Mouse (Mus musculus): ENCODE data around the gene Scn4a. TPM values are rescaled to one million over a fixed set of nuclear protein-coding genes. Genes with fewer than 3 reads are reported as not detected.

The Scn4a gene
- polyA plus RNA-seq, 1 experiment, result 0.92 TPM

DNA sequence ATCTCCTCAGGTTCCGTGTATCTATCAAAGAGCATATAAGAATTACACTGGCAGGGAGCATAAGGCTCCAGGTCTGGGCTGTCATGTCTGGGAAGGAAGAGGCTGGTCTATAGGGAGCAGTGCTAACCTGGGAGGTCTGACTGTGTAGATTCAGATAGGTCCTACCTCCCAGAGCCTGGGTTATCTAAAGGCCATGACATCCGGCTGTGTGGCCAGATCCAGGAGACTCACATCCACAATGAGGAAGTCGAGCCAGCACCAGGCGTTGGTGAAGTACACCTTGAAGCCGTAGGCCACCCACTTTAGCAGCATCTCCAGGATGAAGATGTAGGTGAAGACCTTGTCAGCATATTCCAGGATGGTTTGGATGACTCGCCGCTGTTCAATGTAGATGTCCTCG is 26.6 kb downstream of the Scn4a start:
- Histone ChIP-seq H3K4me1 (replicated peaks; ENCODE audit: control insufficient read depth, insufficient read depth, low read length) (peaks cover 7% of the 10 kb centered on the region; the same call in 1 of the 2 replicates), H3K27ac (ENCODE audit: control insufficient read depth, insufficient read depth, low read length) (no peak overlapping the region), H3K4me3 (ENCODE audit: control insufficient read depth, insufficient read depth, low read length) (no peak overlapping the region), H3K36me3 (ENCODE audit: control insufficient read depth, insufficient read depth, low read length) (no peaks in the 10 kb centered on the region), H3K27me3 (ENCODE audit: control insufficient read depth, insufficient read depth, low read length) (no peaks in the 10 kb centered on the region)
- DNase-seq, result no peak
- TF ChIP-seq CTCF (IDR thresholded peaks at IDR 0.05; ENCODE audit: borderline replicate concordance, control insufficient read depth, extremely low read depth, insufficient read depth, low read length, poor library complexity) (no peak), POLR2A (IDR thresholded peaks at IDR 0.05; ENCODE audit: control insufficient read depth, extremely low read depth, insufficient read depth, low read length, poor library complexity) (no peak)
- 80% methylated on average over 8 of the region's 8 CpGs for WGBS

DNA sequence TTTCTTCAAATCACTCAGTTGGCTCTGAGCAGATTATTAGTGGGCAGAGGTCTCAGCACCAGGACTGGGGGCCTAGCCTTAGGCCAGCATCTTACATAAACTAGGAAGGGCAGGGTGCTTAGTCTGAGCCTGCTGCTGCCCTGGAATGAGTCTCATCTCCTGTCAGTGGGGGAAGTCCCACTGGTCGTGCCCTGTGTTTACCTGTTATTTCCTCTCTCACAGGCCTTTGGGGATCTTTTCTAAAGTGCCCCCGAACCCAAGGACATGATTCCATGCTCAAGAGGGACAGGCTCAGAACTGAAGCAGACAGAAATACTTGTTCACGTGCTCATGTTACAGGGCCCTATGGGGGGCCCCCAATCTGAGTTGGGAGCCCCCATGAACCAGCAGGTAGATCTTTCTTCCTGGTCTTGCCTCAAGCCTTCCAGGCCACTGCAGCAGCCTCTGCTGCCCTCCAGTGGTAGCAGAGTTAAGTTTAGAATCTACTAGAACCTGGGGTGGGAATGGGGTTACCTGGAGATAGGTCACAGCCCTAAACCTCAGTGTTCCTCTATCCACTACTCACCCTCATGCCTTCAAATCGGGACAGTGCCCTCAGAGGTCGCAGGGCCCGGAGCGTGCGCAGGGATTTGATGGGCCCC is 27.4 kb downstream of the Scn4a start:
- H3K27ac ChIP-seq (ENCODE audit: control insufficient read depth, insufficient read depth, low read length), result no peak overlapping the region
- 70% methylated on average over 8 of the region's 8 CpGs for WGBS
- peak; percentile 61; the same call in 1 of the 2 replicates for TF ChIP-seq CTCF (IDR thresholded peaks at IDR 0.05; ENCODE audit: borderline replicate concordance, control insufficient read depth, extremely low read depth, insufficient read depth, low read length, poor library complexity)
- no peak for TF ChIP-seq POLR2A (IDR thresholded peaks at IDR 0.05; ENCODE audit: control insufficient read depth, extremely low read depth, insufficient read depth, low read length, poor library complexity)

DNA sequence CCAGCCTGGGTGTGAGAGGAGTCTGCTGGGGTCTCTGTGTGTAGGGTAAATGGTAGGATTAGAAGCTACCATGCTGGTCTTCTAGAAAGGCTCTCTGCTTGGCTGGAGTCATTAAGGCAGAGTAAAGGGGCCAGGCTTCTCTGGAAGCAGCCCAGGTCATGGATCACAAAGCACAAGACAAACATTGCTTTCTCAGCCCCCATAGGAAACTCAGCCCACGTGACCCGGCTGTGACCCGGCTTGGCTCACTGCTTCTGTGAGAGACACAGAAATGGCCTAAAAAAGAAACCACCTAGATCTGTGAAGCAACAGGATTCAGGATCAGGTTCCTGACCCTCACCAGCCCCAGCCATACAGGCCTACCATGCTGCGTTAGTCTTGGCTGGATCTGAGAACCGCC is 28.2 kb downstream of the Scn4a start:
- Histone ChIP-seq H3K4me3 (ENCODE audit: control insufficient read depth, insufficient read depth, low read length) (no peak overlapping the region), H3K4me1 (replicated peaks; ENCODE audit: control insufficient read depth, insufficient read depth, low read length) (peaks cover 9% of the 10 kb centered on the region), H3K27ac (ENCODE audit: control insufficient read depth, insufficient read depth, low read length) (no peak overlapping the region), H3K36me3 (ENCODE audit: control insufficient read depth, insufficient read depth, low read length) (no peaks in the 10 kb centered on the region), H3K27me3 (ENCODE audit: control insufficient read depth, insufficient read depth, low read length) (no peaks in the 10 kb centered on the region)
- TF ChIP-seq CTCF (IDR thresholded peaks at IDR 0.05; ENCODE audit: borderline replicate concordance, control insufficient read depth, extremely low read depth, insufficient read depth, low read length, poor library complexity) (no peak), POLR2A (IDR thresholded peaks at IDR 0.05; ENCODE audit: control insufficient read depth, extremely low read depth, insufficient read depth, low read length, poor library complexity) (no peak)
- no peak for DNase-seq
- 88% methylated on average over 5 of the region's 5 CpGs for WGBS

More for the DNA sequence above, 27.4 kb downstream of the Scn4a start:
- Histone ChIP-seq H3K36me3 (ENCODE audit: control insufficient read depth, insufficient read depth, low read length) (no peaks in the 10 kb centered on the region), H3K27me3 (ENCODE audit: control insufficient read depth, insufficient read depth, low read length) (no peaks in the 10 kb centered on the region), H3K4me3 (ENCODE audit: control insufficient read depth, insufficient read depth, low read length) (no peak overlapping the region), H3K4me1 (replicated peaks; ENCODE audit: control insufficient read depth, insufficient read depth, low read length) (peaks cover 7% of the 10 kb centered on the region; the same call in 1 of the 2 replicates)
- peak; percentile 84 for DNase-seq

DNA sequence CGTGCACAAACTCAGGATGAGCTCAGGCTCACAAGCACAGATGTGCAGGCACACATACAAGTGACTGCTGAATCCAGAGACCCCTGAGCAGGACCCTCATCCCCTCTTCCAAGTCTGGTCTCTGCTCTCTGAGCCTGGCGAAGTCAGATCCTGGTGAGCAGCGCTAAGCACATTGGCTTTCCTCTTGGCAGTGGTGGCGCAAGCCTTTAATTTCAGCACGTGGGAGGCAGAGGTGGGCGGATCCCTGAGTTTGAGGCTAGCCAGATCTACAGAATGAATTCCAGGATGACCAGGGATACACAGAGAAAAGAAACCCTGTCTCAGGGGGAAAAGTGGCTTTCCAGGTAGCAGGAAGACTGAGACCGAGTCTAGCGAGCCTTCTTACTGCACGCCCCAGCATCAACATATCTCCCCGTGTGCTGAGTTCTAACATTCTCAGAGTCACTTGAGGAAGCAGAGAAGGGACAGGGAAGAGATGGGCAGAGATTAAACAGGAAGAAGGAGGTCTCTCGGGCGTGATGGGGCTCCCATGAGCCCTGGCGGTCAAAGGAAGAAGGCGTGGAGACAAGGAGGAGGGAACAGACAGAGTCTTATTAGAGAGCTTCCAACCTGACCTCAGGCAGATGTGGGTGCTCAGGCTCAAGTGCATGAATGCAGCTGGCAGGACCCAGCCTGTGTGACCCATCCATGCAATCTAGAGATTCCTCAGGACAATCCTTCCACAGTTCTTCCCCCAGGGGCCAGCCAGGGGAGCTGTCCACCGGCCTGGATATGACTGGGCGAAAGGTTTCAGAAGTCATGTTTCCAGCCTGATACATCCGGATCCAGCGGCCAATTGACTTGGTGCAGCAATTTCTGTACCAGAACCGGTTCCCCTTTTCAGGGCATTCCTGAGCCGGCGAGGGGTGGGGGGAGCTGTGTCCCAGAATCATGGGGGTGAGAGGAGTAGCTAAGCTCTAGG is 34.4 kb downstream of the Scn4a start:
- no peaks in the 10 kb centered on the region for H3K27me3 ChIP-seq (ENCODE audit: control insufficient read depth, insufficient read depth, low read length)
- TF ChIP-seq POLR2A (IDR thresholded peaks at IDR 0.05; ENCODE audit: control insufficient read depth, extremely low read depth, insufficient read depth, low read length, poor library complexity), result no peak
- 0 out of 2 replicates have a peak, but pooled peaks have one; percentile 26 for TF ChIP-seq CTCF (IDR thresholded peaks at IDR 0.05; ENCODE audit: borderline replicate concordance, control insufficient read depth, extremely low read depth, insufficient read depth, low read length, poor library complexity)
- WGBS, result 60% methylated on average over 21 of the region's 21 CpGs
- peak overlapping the region; percentile 95 for H3K27ac ChIP-seq (ENCODE audit: control insufficient read depth, insufficient read depth, low read length)
- H3K4me3 ChIP-seq (ENCODE audit: control insufficient read depth, insufficient read depth, low read length), result no peak overlapping the region
- H3K36me3 ChIP-seq (ENCODE audit: control insufficient read depth, insufficient read depth, low read length), result no peaks in the 10 kb centered on the region
- no peak for DNase-seq
- H3K4me1 ChIP-seq (replicated peaks; ENCODE audit: control insufficient read depth, insufficient read depth, low read length), result peaks cover 47% of the 10 kb centered on the region

DNA sequence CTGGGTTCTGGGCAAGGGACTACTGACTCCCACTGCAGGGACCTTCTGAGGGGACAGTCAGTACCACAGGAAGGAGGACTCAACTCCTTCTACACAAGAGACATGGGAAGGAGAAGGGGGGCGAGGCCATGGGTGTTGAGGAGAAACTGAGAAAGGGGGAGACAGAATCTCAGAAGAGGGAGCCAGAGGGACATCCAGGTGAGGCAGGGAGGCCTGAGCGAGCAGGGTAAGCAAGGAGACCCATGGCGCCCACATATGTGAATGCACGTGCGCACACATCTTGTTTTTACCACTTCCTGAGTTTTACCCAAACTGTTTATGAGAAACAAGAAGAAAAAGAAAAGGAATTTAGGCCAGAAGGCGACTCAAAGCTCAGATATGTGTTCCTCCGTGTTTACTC is 35.3 kb downstream of the Scn4a start:
- Histone ChIP-seq H3K27me3 (ENCODE audit: control insufficient read depth, insufficient read depth, low read length) (no peaks in the 10 kb centered on the region), H3K4me3 (ENCODE audit: control insufficient read depth, insufficient read depth, low read length) (no peak overlapping the region), H3K27ac (ENCODE audit: control insufficient read depth, insufficient read depth, low read length) (peak overlapping the region; percentile 95), H3K36me3 (ENCODE audit: control insufficient read depth, insufficient read depth, low read length) (no peaks in the 10 kb centered on the region), H3K4me1 (replicated peaks; ENCODE audit: control insufficient read depth, insufficient read depth, low read length) (peaks cover 54% of the 10 kb centered on the region)
- DNase-seq, result peak; percentile 57
- no peak; the same call in 1 of the 2 replicates for TF ChIP-seq POLR2A (IDR thresholded peaks at IDR 0.05; ENCODE audit: control insufficient read depth, extremely low read depth, insufficient read depth, low read length, poor library complexity)
- TF ChIP-seq CTCF (IDR thresholded peaks at IDR 0.05; ENCODE audit: borderline replicate concordance, control insufficient read depth, extremely low read depth, insufficient read depth, low read length, poor library complexity), result no peak
- 13% methylated on average over 7 of the region's 7 CpGs for WGBS

DNA sequence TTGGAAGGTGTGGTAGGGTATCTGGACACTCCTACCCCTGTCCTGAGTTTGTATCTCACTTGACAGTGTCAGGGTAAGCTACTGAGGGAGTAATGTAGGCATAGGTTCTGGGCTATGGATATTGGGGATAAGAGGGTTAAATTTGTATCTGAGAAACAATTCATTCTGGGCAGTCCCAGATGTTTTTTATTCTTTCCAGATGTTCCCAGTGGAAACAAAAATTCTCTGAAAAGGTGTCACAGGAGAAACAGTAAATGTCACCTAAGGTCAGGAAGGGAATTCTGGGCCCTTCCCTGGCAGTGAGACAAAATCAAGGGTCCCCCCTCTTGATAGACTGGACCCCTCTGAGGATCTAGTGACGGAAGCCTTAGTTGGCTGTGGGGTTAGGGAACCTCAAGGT is 36.7 kb downstream of the Scn4a start:
- no peak overlapping the region for H3K4me3 ChIP-seq (ENCODE audit: control insufficient read depth, insufficient read depth, low read length)
- DNase-seq, result no peak
- no peaks in the 10 kb centered on the region for H3K36me3 ChIP-seq (ENCODE audit: control insufficient read depth, insufficient read depth, low read length)
- H3K27me3 ChIP-seq (ENCODE audit: control insufficient read depth, insufficient read depth, low read length), result no peaks in the 10 kb centered on the region
- WGBS, result 93% methylated on average over 1 of the region's 1 CpGs
- H3K27ac ChIP-seq (ENCODE audit: control insufficient read depth, insufficient read depth, low read length), result no peak overlapping the region
- TF ChIP-seq CTCF (IDR thresholded peaks at IDR 0.05; ENCODE audit: borderline replicate concordance, control insufficient read depth, extremely low read depth, insufficient read depth, low read length, poor library complexity) (no peak), POLR2A (IDR thresholded peaks at IDR 0.05; ENCODE audit: control insufficient read depth, extremely low read depth, insufficient read depth, low read length, poor library complexity) (no peak)
- peaks cover 56% of the 10 kb centered on the region for H3K4me1 ChIP-seq (replicated peaks; ENCODE audit: control insufficient read depth, insufficient read depth, low read length)
